Mouse (Mus musculus) B cell, adult 2 months (primary cell): Measurements from ENCODE around the gene Gm7714.
"Not testable (repeated sequence)": the region's sequence is repeated elsewhere in the genome, so short reads cannot be mapped to it uniquely, and the experiment has no call there.

Experiments
- DNase-seq, 2 experiments: peaks; one replicate each; pipeline ENCODE4 v3.0.0; 2022

The Gm7714 gene

GRCm38 (mm10) chr5:88268619-88269018 is at the start of gene Gm7714:
Gene Gm7714 (plus strand): TSS chr5:88268919.
- no peak for DNase-seq

- no peak for DNase-seq
Observed at GRCm38 (mm10) chr5:88256475-88256874, 12.2 kb upstream of the Gm7714 start.

GRCm38 (mm10) chr5:88311307-88311706 is 42.6 kb downstream of the Gm7714 start:
- not testable (repeated sequence) for DNase-seq

DNA sequence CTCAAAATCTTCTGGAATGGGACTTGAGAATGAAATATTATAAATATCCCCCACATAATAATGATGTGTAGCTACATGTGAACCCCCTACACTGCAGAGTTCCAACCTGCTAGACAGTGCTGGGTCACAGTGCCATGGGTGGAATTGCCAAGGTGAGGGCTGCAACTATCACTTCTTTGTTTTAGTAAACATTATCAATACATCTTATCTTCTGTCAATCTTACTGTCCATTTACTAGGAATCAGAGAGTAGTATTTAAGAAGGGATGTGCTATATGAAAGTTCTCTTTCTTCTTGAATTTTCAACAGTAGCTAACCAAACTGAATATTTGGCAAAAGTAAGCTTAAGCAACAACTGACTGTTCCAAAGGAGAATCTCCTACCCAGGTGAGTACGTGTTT is 48.3 kb downstream of the Gm7714 start, which contains the start of gene Prol1:
TSS of gene Prol1 (plus strand) at position 301 of the 400 bp plus-strand sequence.
- no peak for DNase-seq
